Mouse (Mus musculus) lung, adult 18-20 months (tissue): ENCODE data around the gene Slc5a6.
A peak's percentile ranks its signal among the peaks of the same experiment; 100 is the strongest.

Experiments used
- DNase-seq, 2 experiments: peaks; one replicate each; pipeline ENCODE4 v3.0.0; 2022; ENCODE audit warnings: mixed read lengths in 2 of 2

The Slc5a6 gene

GRCm38 (mm10) chr5:30999324-30999723 is 49.4 kb downstream of the Slc5a6 start:
- no peak for DNase-seq

GRCm38 (mm10) chr5:30998306-30998705 is 50.4 kb downstream of the Slc5a6 start:
- peak; percentile 18 to 27 for DNase-seq

- no peak for DNase-seq
Observed at GRCm38 (mm10) chr5:30994910-30995635, 53.7 kb downstream of the Slc5a6 start.

- DNase-seq: no peak
Observed at GRCm38 (mm10) chr5:30994074-30994473, 54.6 kb downstream of the Slc5a6 start.

- DNase-seq: no peak
Observed at GRCm38 (mm10) chr5:30992980-30993676, 55.6 kb downstream of the Slc5a6 start.
